In the genomic region with DNA sequence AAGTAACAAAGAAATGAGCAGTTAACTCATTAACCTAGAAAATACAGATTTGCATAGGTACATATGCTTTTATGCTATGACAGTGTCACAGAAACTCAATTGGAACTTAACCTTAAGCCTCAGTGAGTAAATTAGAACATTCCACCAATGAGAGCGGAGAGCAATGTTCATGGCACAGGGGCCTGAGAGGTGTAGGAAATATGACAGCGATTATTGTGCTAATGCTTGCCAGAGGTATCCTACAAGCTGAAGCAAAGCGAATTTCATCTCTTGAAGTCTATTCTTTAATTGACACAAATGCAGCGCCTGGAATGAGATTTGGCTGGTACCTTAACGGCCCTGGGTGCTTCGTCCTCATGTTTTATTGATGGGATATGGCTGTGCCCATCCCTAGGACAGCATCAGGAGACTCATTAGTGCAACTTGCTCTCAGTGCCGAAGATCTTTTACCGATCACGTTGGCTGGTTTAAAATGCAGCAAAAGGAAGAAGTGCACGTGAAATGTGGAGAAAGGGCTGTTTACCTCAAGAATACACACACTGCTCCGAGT, we compare ENCODE assay signal across 23 mouse cellular contexts.
A peak's percentile ranks its signal among the peaks of the same experiment; 100 is the strongest.
DNase-seq lines count a peak whose midpoint lies in the region; ATAC-seq and TF ChIP-seq lines count a peak whose summit lies in the region.
"Had no signal": no experiment of that assay in that cellular context is flagged by ENCODE, and none has a peak within 500 bp of the region (broad histone marks: within the 10 kb centered on the region; RNA-seq: fewer than 3 reads in every experiment).

No protein-coding gene starts in this region.

- no peaks in the 10 kb centered on the region for H3K36me3 ChIP-seq in midbrain, embryonic 12.5 days
- H3K36me3 ChIP-seq in midbrain, embryonic 11.5 days (ENCODE audit: control insufficient read depth, insufficient read depth, low read length): no peaks in the 10 kb centered on the region
- no peaks in the 10 kb centered on the region for H3K36me3 ChIP-seq in hindbrain, embryonic 15.5 days
- no peaks in the 10 kb centered on the region for H3K36me3 ChIP-seq in midbrain, embryonic 15.5 days (replicated peaks)
- H3K36me3 ChIP-seq: embryonic facial prominence, embryonic 12.5 days; forebrain, embryonic 15.5 days; heart, embryonic 10.5 days had no signal

- no peak overlapping the region for H3K4me2 ChIP-seq in midbrain, embryonic 12.5 days (replicated peaks)
- H3K4me2 ChIP-seq in midbrain, embryonic 11.5 days: no peak overlapping the region
- H3K4me2 ChIP-seq in hindbrain, embryonic 15.5 days: peak overlapping the region; percentile 33; the same call in 1 of the 2 replicates
- H3K4me2 ChIP-seq in midbrain, embryonic 15.5 days: peak overlapping the region; percentile 36
- H3K4me2 ChIP-seq: embryonic facial prominence, embryonic 12.5 days; forebrain, embryonic 15.5 days had no signal

- H3K4me3 ChIP-seq in midbrain, embryonic 12.5 days: no peak overlapping the region
- H3K4me3 ChIP-seq in midbrain, embryonic 11.5 days (ENCODE audit: low read depth, low read length): no peak overlapping the region
- H3K4me3 ChIP-seq in hindbrain, embryonic 15.5 days: no peak overlapping the region
- H3K4me3 ChIP-seq in midbrain, embryonic 15.5 days: no peak overlapping the region
- H3K4me3 ChIP-seq: embryonic facial prominence, embryonic 12.5 days; forebrain, embryonic 15.5 days; heart, embryonic 10.5 days had no signal

- 68% methylated on average over 11 of the region's 11 CpGs for WGBS in midbrain, embryonic 12.5 days
- 78% methylated on average over 11 of the region's 11 CpGs for WGBS in midbrain, embryonic 11.5 days
- WGBS in hindbrain, embryonic 15.5 days: 59% methylated on average over 11 of the region's 11 CpGs
- WGBS in midbrain, embryonic 15.5 days: 36% methylated on average over 11 of the region's 11 CpGs

- no peak overlapping the region for H3K27ac ChIP-seq in midbrain, embryonic 12.5 days (replicated peaks)
- H3K27ac ChIP-seq in midbrain, embryonic 11.5 days (ENCODE audit: low read depth, low read length): no peak overlapping the region
- no peak overlapping the region for H3K27ac ChIP-seq in hindbrain, embryonic 15.5 days (replicated peaks)
- H3K27ac ChIP-seq in midbrain, embryonic 15.5 days: no peak overlapping the region
- H3K27ac ChIP-seq: embryonic facial prominence, embryonic 12.5 days; forebrain, embryonic 15.5 days; heart, embryonic 10.5 days had no signal

- no peak overlapping the region for H3K9ac ChIP-seq in midbrain, embryonic 12.5 days (replicated peaks)
- no peak overlapping the region for H3K9ac ChIP-seq in midbrain, embryonic 11.5 days (ENCODE audit: low read length)
- no peak overlapping the region for H3K9ac ChIP-seq in hindbrain, embryonic 15.5 days
- no peak overlapping the region for H3K9ac ChIP-seq in midbrain, embryonic 15.5 days
- H3K9ac ChIP-seq: embryonic facial prominence, embryonic 12.5 days; forebrain, embryonic 15.5 days had no signal

- peak; percentile 83 for ATAC-seq in midbrain, embryonic 12.5 days (ENCODE audit: low FRiP score, low read depth)
- ATAC-seq in midbrain, embryonic 11.5 days (ENCODE audit: low FRiP score): no peak
- ATAC-seq in hindbrain, embryonic 15.5 days (ENCODE audit: low FRiP score, low read depth): no peak
- peak; percentile 94 for ATAC-seq in midbrain, embryonic 15.5 days (replicated peaks)
- ATAC-seq: activated CD4-positive, CD25-positive, alpha-beta regulatory T cell, adult 4 months; forebrain, embryonic 15.5 days; inflammation-experienced regulatory T-cells, adult 6 months; Patski had no signal

- DNase-seq in midbrain, embryonic 11.5 days (ENCODE audit: low spot score, missing footprints): no peak
- DNase-seq in brain, embryonic 14.5 days (ENCODE audit: low read depth): peak; percentile 79
- no peak for DNase-seq in ovary, postnatal 36 days (ENCODE audit: low spot score)
- no peak for DNase-seq in adrenal gland, postnatal 10 days
- no peak for DNase-seq in cerebellum, adult 9-11 months
- DNase-seq: adrenal gland, postnatal 36 days; cerebellum, adult 11 months; cerebellum, adult 8-10 months; cerebellum, postnatal 25 days; gastrocnemius, postnatal 36 days; heart, adult 18-20 months; heart, postnatal 10 days; heart, postnatal 4 days had no signal

- TF ChIP-seq CTCF in brain, embryonic 14.5 days (IDR thresholded peaks at IDR 0.05; ENCODE audit: borderline replicate concordance, extremely low read depth, insufficient read depth, insufficient read length): no peak

- no peaks in the 10 kb centered on the region for H3K4me1 ChIP-seq in midbrain, embryonic 12.5 days
- H3K4me1 ChIP-seq in midbrain, embryonic 11.5 days (ENCODE audit: control insufficient read depth, insufficient read depth, low read length): no peaks in the 10 kb centered on the region
- no peaks in the 10 kb centered on the region for H3K4me1 ChIP-seq in hindbrain, embryonic 15.5 days (replicated peaks)
- peaks cover 3% of the 10 kb centered on the region; the same call in 1 of the 2 replicates for H3K4me1 ChIP-seq in midbrain, embryonic 15.5 days
- H3K4me1 ChIP-seq: embryonic facial prominence, embryonic 12.5 days; forebrain, embryonic 15.5 days; heart, embryonic 10.5 days had no signal

- no peaks in the 10 kb centered on the region for H3K9me3 ChIP-seq in midbrain, embryonic 12.5 days
- no peaks in the 10 kb centered on the region for H3K9me3 ChIP-seq in midbrain, embryonic 11.5 days (ENCODE audit: control insufficient read depth, low read length)
- no peaks in the 10 kb centered on the region for H3K9me3 ChIP-seq in hindbrain, embryonic 15.5 days
- H3K9me3 ChIP-seq in midbrain, embryonic 15.5 days: no peaks in the 10 kb centered on the region
- H3K9me3 ChIP-seq: embryonic facial prominence, embryonic 12.5 days; forebrain, embryonic 15.5 days; heart, embryonic 10.5 days had no signal

- no peaks in the 10 kb centered on the region for H3K27me3 ChIP-seq in midbrain, embryonic 12.5 days
- H3K27me3 ChIP-seq in midbrain, embryonic 11.5 days (ENCODE audit: control insufficient read depth, insufficient read depth, low read length): no peaks in the 10 kb centered on the region
- H3K27me3 ChIP-seq in hindbrain, embryonic 15.5 days: no peaks in the 10 kb centered on the region
- H3K27me3 ChIP-seq in midbrain, embryonic 15.5 days (replicated peaks): no peaks in the 10 kb centered on the region
- H3K27me3 ChIP-seq: CH12.LX; embryonic facial prominence, embryonic 12.5 days; forebrain, embryonic 15.5 days; Patski had no signal

- TF ChIP-seq POLR2A in brain, embryonic 14.5 days (IDR thresholded peaks at IDR 0.05; ENCODE audit: borderline replicate concordance, extremely low read depth, insufficient read depth, insufficient read length, poor library complexity, severe bottlenecking): no peak

Comparison
In these comparisons a context has a peak if more than half of its experiments do, and no peak if none do; other contexts are left out.
1. ATAC-seq: peak in midbrain, embryonic 12.5 days (single experiment) and midbrain, embryonic 15.5 days (single experiment); none in midbrain, embryonic 11.5 days (single experiment) and hindbrain, embryonic 15.5 days (single experiment).
2. H3K4me2 ChIP-seq: peak in hindbrain, embryonic 15.5 days (single experiment) and midbrain, embryonic 15.5 days (single experiment); none in midbrain, embryonic 12.5 days (single experiment) and midbrain, embryonic 11.5 days (single experiment).